8 mouse cellular contexts compared by ENCODE assay signal in genomic region chr6:148831728-148832121, GRCm38 (mm10). TPM values are rescaled to one million over a fixed set of nuclear protein-coding genes. Genes with fewer than 3 reads are reported as not detected.
A peak's percentile ranks its signal among the peaks of the same experiment; 100 is the strongest.
DNase-seq lines count a peak whose midpoint lies in the region; ATAC-seq and TF ChIP-seq lines count a peak whose summit lies in the region.

No protein-coding gene starts in this region.

- ATAC-seq in forebrain, embryonic 13.5 days, result no peak
- no peak for ATAC-seq in liver, embryonic 15.5 days (ENCODE audit: insufficient read depth)
- ATAC-seq in megakaryocyte-erythroid progenitor cell, adult 5-6 weeks (replicated peaks; ENCODE audit: low FRiP score, low TSS enrichment, poor library complexity, severe bottlenecking), result no peak; the same call in 1 of the 2 replicates

- peak overlapping the region; percentile 10; the same call in 1 of the 2 replicates for H3K27ac ChIP-seq in heart, adult 2 months
- H3K27ac ChIP-seq in forebrain, embryonic 13.5 days, result 0 out of 2 replicates have a peak overlapping the region, but pooled peaks have one; percentile 31
- H3K27ac ChIP-seq in liver, embryonic 15.5 days (replicated peaks), result 0 out of 2 replicates have a peak overlapping the region, but pooled peaks have one; percentile 59

- H3K27me3 ChIP-seq in heart, adult 2 months (ENCODE audit: control insufficient read depth, insufficient read depth, low read length), result no peaks in the 10 kb centered on the region
- H3K27me3 ChIP-seq in C2C12 (ENCODE audit: control insufficient read depth, insufficient read depth, insufficient read length), result no peaks in the 10 kb centered on the region
- H3K27me3 ChIP-seq in forebrain, embryonic 13.5 days, result no peaks in the 10 kb centered on the region
- no peaks in the 10 kb centered on the region for H3K27me3 ChIP-seq in liver, embryonic 15.5 days

- no peak for TF ChIP-seq EP300 in heart, adult 2 months (IDR thresholded peaks at IDR 0.05; ENCODE audit: insufficient read depth, low read depth, low read length)

- no peak for TF ChIP-seq POLR2A in heart, adult 2 months (IDR thresholded peaks at IDR 0.05; ENCODE audit: insufficient read depth, low read depth, low read length)

- H3K79me3 ChIP-seq in C2C12 (ENCODE audit: low read depth), result peaks cover 30% of the 10 kb centered on the region

- TF ChIP-seq CTCF in heart, adult 2 months (IDR thresholded peaks at IDR 0.05), result no peak
- no peak for TF ChIP-seq CTCF in C2C12 (IDR thresholded peaks at IDR 0.05; ENCODE audit: control insufficient read depth, insufficient read depth, insufficient read length)

- peaks cover 1% of the 10 kb centered on the region; the same call in 1 of the 2 replicates for H3K4me1 ChIP-seq in heart, adult 2 months (ENCODE audit: control insufficient read depth, insufficient read depth, low read length)
- H3K4me1 ChIP-seq in forebrain, embryonic 13.5 days, result peaks cover 11% of the 10 kb centered on the region
- H3K4me1 ChIP-seq in liver, embryonic 15.5 days (replicated peaks), result peaks cover 17% of the 10 kb centered on the region

- intact Hi-C loops in heart, adult 2 months (cut with DNase I), result loop anchor here (2.0 to 5.0 kb wide), 3 partner anchors 63 to 619 kb away; partner anchors contain the start of genes Ergic2 and Sinhcaf
- intact Hi-C loops in heart, postnatal 36 days (cut with DNase I), result loop anchor here (2.0 to 10.0 kb wide), 3 partner anchors 113 to 619 kb away; partner anchors contain the start of gene Ergic2

- H3K9ac ChIP-seq in heart, adult 2 months (ENCODE audit: low read depth, low read length), result no peak overlapping the region
- H3K9ac ChIP-seq in forebrain, embryonic 13.5 days, result peak overlapping the region; percentile 80; the same call in 1 of the 2 replicates
- H3K9ac ChIP-seq in liver, embryonic 15.5 days, result peak overlapping the region; percentile 67

- peak overlapping the region; percentile 82 for H3K4me2 ChIP-seq in forebrain, embryonic 13.5 days
- H3K4me2 ChIP-seq in liver, embryonic 15.5 days, result peak overlapping the region; percentile 85

- H3K9me3 ChIP-seq in forebrain, embryonic 13.5 days (replicated peaks), result no peaks in the 10 kb centered on the region
- H3K9me3 ChIP-seq in liver, embryonic 15.5 days (replicated peaks), result no peaks in the 10 kb centered on the region

- no peaks in the 10 kb centered on the region; the same call in 1 of the 2 replicates for H3K36me3 ChIP-seq in heart, adult 2 months (ENCODE audit: control insufficient read depth, insufficient read depth, low read length)
- no peaks in the 10 kb centered on the region for H3K36me3 ChIP-seq in C2C12 (ENCODE audit: control insufficient read depth, insufficient read depth)
- H3K36me3 ChIP-seq in forebrain, embryonic 13.5 days (ENCODE audit: poor library complexity, severe bottlenecking), result no peaks in the 10 kb centered on the region
- 0 out of 2 replicates have a peak, but pooled peaks cover 5% of the 10 kb centered on the region for H3K36me3 ChIP-seq in liver, embryonic 15.5 days (replicated peaks)

- no peak for DNase-seq in heart, adult 2 months
- DNase-seq in heart, postnatal 36 days, result no peak
- DNase-seq in adrenal gland, postnatal 14 days, result no peak
- no peak for DNase-seq in cerebellum, postnatal 14 days

- no peaks in the 10 kb centered on the region; the same call in 1 of the 2 replicates for H3K79me2 ChIP-seq in heart, adult 2 months (replicated peaks; ENCODE audit: control insufficient read depth, insufficient read depth, low read length)
- peaks cover 58% of the 10 kb centered on the region for H3K79me2 ChIP-seq in C2C12 (ENCODE audit: control insufficient read depth, insufficient read depth)

- peak overlapping the region; percentile 51 for H3K4me3 ChIP-seq in heart, adult 2 months
- H3K4me3 ChIP-seq in C2C12 (ENCODE audit: insufficient read depth, poor library complexity, severe bottlenecking), result peak overlapping the region; percentile 80
- H3K4me3 ChIP-seq in forebrain, embryonic 13.5 days, result peak overlapping the region; percentile 80
- H3K4me3 ChIP-seq in liver, embryonic 15.5 days (replicated peaks), result peak overlapping the region; percentile 74

- WGBS in heart, adult 2 months, result 23% methylated on average over 3 of the region's 3 CpGs
- WGBS in forebrain, embryonic 13.5 days, result 22% methylated on average over 3 of the region's 3 CpGs
- WGBS in liver, embryonic 15.5 days (ENCODE audit: insufficient replicate concordance), result 20% methylated on average over 3 of the region's 3 CpGs

- H3ac ChIP-seq in C2C12 (ENCODE audit: control insufficient read depth, insufficient read length, low read depth), result peak overlapping the region; percentile 58

TF ChIP-seq in C2C12, 6 proteins besides CTCF, POLR2A, EP300 and RAD21:
- TF ChIP-seq USF1 (IDR thresholded peaks at IDR 0.05; ENCODE audit: low read depth) (no peak), MAX (IDR thresholded peaks at IDR 0.05) (no peak), FOSL1 (IDR thresholded peaks at IDR 0.05; ENCODE audit: insufficient read depth, low read length, poor library complexity, severe bottlenecking) (no peak), MYOD1 (IDR thresholded peaks at IDR 0.05; ENCODE audit: control insufficient read depth, insufficient read length, low read depth) (no peak), MYOG (IDR thresholded peaks at IDR 0.05; ENCODE audit: control insufficient read depth, extremely low read depth, insufficient read length) (no peak), CEBPB (IDR thresholded peaks at IDR 0.05; ENCODE audit: low read depth) (no peak)
TF ChIP-seq in C2C12: peak in this region for 0.

RNA-seq across cellular contexts. Expression of gene Ipo8, which starts 0.5 kb away (rescaled TPM):
- 10 to 100 TPM; 21.8 to 23.6 TPM for total RNA-seq in heart, adult 2 months (2021)
- polyA plus RNA-seq in heart, adult 2 months (2012; rRNA removed), result 9.9 and 17.5 TPM in 2 replicates
- 10 to 100 TPM; 22.5 to 23.8 TPM for total RNA-seq in heart, postnatal 36 days (2021)
- polyA plus RNA-seq in C2C12 (2012; fragmentation: generic; extraction: Trizol), result 14.1 TPM
- polyA plus RNA-seq in forebrain, embryonic 13.5 days (2015; fragmentation: Nextera tagmentation; extraction: Ambion mirVana), result 26.0 and 26.6 TPM in 2 replicates
- polyA plus RNA-seq in liver, embryonic 15.5 days (2015; fragmentation: Nextera tagmentation; extraction: Ambion mirVana), result 6.5 and 7.3 TPM in 2 replicates
- 34.1 and 36.4 TPM in 2 replicates for total RNA-seq in adrenal gland, postnatal 14 days (2021)
- 35.2 and 42.1 TPM in 2 replicates for total RNA-seq in megakaryocyte-erythroid progenitor cell, adult 5-6 weeks (2014; fragmentation: Nextera tagmentation)
- 41.9 and 51.2 TPM in 2 replicates for total RNA-seq in megakaryocyte-erythroid progenitor cell, adult 5-6 weeks (2017)
